Mouse (Mus musculus) limb, embryonic 11.5 days (tissue): ENCODE measurements at regions not wholly inside any gene's neighbourhood (a gene's known extent, or its start where the extent isn't known, plus 50 kb on each side); places are given as distances from the start of the nearest gene placed in this dataset.

Source experiments
- ATAC-seq: fragments of 200-750 bp; cut with Nextera tagmentation; 2 replicates; pipeline ENCODE4 v1.8.0; 2017; ENCODE audit warnings: low read depth; ENCODE audit not compliant: insufficient number of reproducible peaks, low FRiP score, low TSS enrichment
- DNase-seq: peaks from one replicate; pipeline ENCODE4 v3.0.0-alpha.2; 2015; ENCODE audit warnings: low spot score
- H3K27ac ChIP-seq: fragments of 300-500 bp; sonication (generic); replicated peaks from 2 replicates; pipeline ENCODE4 v1.5.1; 2014; ENCODE audit warnings: low read depth, mild to moderate bottlenecking, low read length
- H3K27me3 ChIP-seq: fragments of 300-500 bp; sonication (generic); 2 replicates; pipeline ENCODE4 v1.6.1; 2014; ENCODE audit warnings: mild to moderate bottlenecking, low read length, mixed read lengths; ENCODE audit not compliant: control insufficient read depth, insufficient read depth
- H3K36me3 ChIP-seq: fragments of 300-500 bp; sonication (generic); 2 replicates; pipeline ENCODE4 v1.6.1; 2014; ENCODE audit warnings: mild to moderate bottlenecking, low read length, moderate library complexity, mixed read lengths; ENCODE audit not compliant: control insufficient read depth, insufficient read depth
- H3K4me1 ChIP-seq: fragments of 300-500 bp; sonication (generic); 2 replicates; pipeline ENCODE4 v1.6.1; 2014; ENCODE audit warnings: low read length, mixed read lengths; ENCODE audit not compliant: control insufficient read depth, insufficient read depth
- H3K4me2 ChIP-seq: fragments of 300-500 bp; sonication (generic); 2 replicates; pipeline ENCODE4 v1.6.1; 2014; ENCODE audit warnings: low read depth, mild to moderate bottlenecking, moderate library complexity; ENCODE audit not compliant: severe bottlenecking
- H3K4me3 ChIP-seq: fragments of 300-500 bp; sonication (generic); 2 replicates; pipeline ENCODE4 v1.5.1; 2014; ENCODE audit warnings: low read depth, low read length
- H3K9ac ChIP-seq: fragments of 300-500 bp; sonication (generic); 2 replicates; pipeline ENCODE4 v1.6.1; 2014; ENCODE audit warnings: mild to moderate bottlenecking, low read length
- H3K9me3 ChIP-seq: fragments of 300-500 bp; sonication (generic); 2 replicates; pipeline ENCODE4 v1.6.1; 2016; ENCODE audit warnings: low read length; ENCODE audit not compliant: control insufficient read depth
- WGBS: fragments of 180-500 bp; shearing (Covaris S2); extraction: QIAGEN DNeasy Blood & Tissue Kit; methylation state at CpG from one replicate; pipeline ENCODE4 v1.1.7; 2014; 5-methylcytosine and 5-hydroxymethylcytosine counted together

- H3K36me3 ChIP-seq: no peaks in the 10 kb centered on the region
- H3K9me3 ChIP-seq: no peaks in the 10 kb centered on the region
- no peak overlapping the region for H3K9ac ChIP-seq
- no peak for ATAC-seq
- H3K27me3 ChIP-seq: no peaks in the 10 kb centered on the region
- no peak for DNase-seq
- no peak overlapping the region for H3K27ac ChIP-seq
- no peaks in the 10 kb centered on the region for H3K4me1 ChIP-seq
- no peak overlapping the region for H3K4me2 ChIP-seq
- no peak overlapping the region for H3K4me3 ChIP-seq
These were observed 250.2 kb upstream of the Kcnh7 start for GRCm38 (mm10) chr2:63434327-63434726.

GRCm38 (mm10) chr2:63405405-63405804, 221.3 kb upstream of the Kcnh7 start:
- H3K9ac ChIP-seq: no peak overlapping the region
- no peak overlapping the region for H3K27ac ChIP-seq
- no peak overlapping the region for H3K4me2 ChIP-seq
- H3K4me1 ChIP-seq: no peaks in the 10 kb centered on the region
- H3K27me3 ChIP-seq: no peaks in the 10 kb centered on the region
- H3K4me3 ChIP-seq: no peak overlapping the region
- ATAC-seq: no peak
- no peaks in the 10 kb centered on the region for H3K36me3 ChIP-seq
- DNase-seq: no peak
- no peaks in the 10 kb centered on the region for H3K9me3 ChIP-seq
- whole genome bisulfite sequencing: 95% methylated on average over 1 of the region's 1 CpGs
